16 mouse cellular contexts compared by ENCODE assay signal in genomic region chr16:8840557-8840956, GRCm38 (mm10).
"Had no signal": no experiment of that assay in that cellular context is flagged by ENCODE, and none has a peak within 500 bp of the region (broad histone marks: within the 10 kb centered on the region; RNA-seq: fewer than 3 reads in every experiment).

No protein-coding gene starts in this region.

- H3K27me3 ChIP-seq: kidney, embryonic 15.5 days had no signal

- ATAC-seq: liver, postnatal 0 days; lung, postnatal 0 days had no signal

- H3K9me3 ChIP-seq: kidney, embryonic 15.5 days had no signal

- H3K27ac ChIP-seq: kidney, embryonic 15.5 days; left cerebral cortex, adult 2 months; liver, embryonic 14.5 days; macrophage; stomach, postnatal 0 days had no signal

- DNase-seq: kidney, adult 8-10 months; kidney, postnatal 10 days; kidney, postnatal 4 days; liver, postnatal 0 days; lung, embryonic 14.5 days; midbrain, embryonic 14.5 days; thymus, adult 2 months; thymus, postnatal 14 days; thymus, postnatal 4 days had no signal

- H3K9ac ChIP-seq: kidney, embryonic 15.5 days; liver, embryonic 14.5 days; liver, postnatal 0 days; lung, embryonic 14.5 days had no signal

- H3K4me3 ChIP-seq: kidney, embryonic 15.5 days; left cerebral cortex, adult 2 months had no signal

- H3K4me2 ChIP-seq: kidney, embryonic 15.5 days; liver, embryonic 11.5 days; lung, embryonic 14.5 days had no signal

- H3K4me1 ChIP-seq: kidney, embryonic 15.5 days had no signal
